Comparison of ENCODE assay signal across 23 mouse cellular contexts in the genomic region with DNA sequence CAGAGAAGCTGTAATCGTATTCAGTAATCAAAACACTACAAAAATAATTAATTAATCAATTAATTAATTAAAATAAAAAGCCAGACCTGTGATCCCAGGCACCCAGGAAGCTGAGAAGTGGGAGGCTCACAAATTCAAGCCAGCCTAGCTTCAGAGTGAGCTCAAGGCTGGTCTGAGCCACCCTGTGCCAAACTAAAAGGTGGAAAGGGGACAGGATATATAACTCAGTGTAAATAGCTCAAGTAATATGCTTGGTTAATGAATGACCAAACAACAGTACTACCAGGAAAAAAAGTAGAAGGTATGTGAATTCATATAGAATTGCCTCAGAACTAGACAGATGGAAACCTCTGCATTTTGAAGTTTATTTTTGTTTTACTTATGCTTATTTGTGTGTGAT.
"Had no signal": no experiment of that assay in that cellular context is flagged by ENCODE, and none has a peak within 500 bp of the region (broad histone marks: within the 10 kb centered on the region; RNA-seq: fewer than 3 reads in every experiment).

No protein-coding gene starts in this region.

- DNase-seq: gastrocnemius, adult 2 months; gastrocnemius, postnatal 10 days; gastrocnemius, postnatal 25 days; heart, adult 18-20 months; heart, postnatal 10 days; heart, postnatal 4 days; kidney, adult 18-20 months; kidney, postnatal 25 days; liver; liver, embryonic 13.5 days had no signal

- H3K27ac ChIP-seq: gastrocnemius, adult 2 months; heart, embryonic 10.5 days; hindbrain, embryonic 10.5 days; hindbrain, embryonic 12.5 days; hindbrain, embryonic 14.5 days; layer of hippocampus, adult 2 months; left cerebral cortex, adult 2 months; limb, embryonic 10.5 days; limb, embryonic 12.5 days; liver, embryonic 13.5 days; liver, embryonic 15.5 days had no signal

- H3K9ac ChIP-seq: heart, embryonic 12.5 days; hindbrain, embryonic 12.5 days; hindbrain, embryonic 14.5 days; limb, embryonic 12.5 days; liver, embryonic 13.5 days; liver, embryonic 15.5 days had no signal

- H3K36me3 ChIP-seq: heart, embryonic 10.5 days; heart, embryonic 12.5 days; hindbrain, embryonic 10.5 days; hindbrain, embryonic 12.5 days; limb, embryonic 10.5 days; limb, embryonic 12.5 days; liver, embryonic 13.5 days; liver, embryonic 15.5 days had no signal

- H3K4me3 ChIP-seq: gastrocnemius, adult 2 months; heart, embryonic 10.5 days; heart, embryonic 12.5 days; hindbrain, embryonic 10.5 days; hindbrain, embryonic 12.5 days; layer of hippocampus, adult 2 months; left cerebral cortex, adult 2 months; limb, embryonic 10.5 days; limb, embryonic 12.5 days; liver, embryonic 13.5 days; liver, embryonic 15.5 days had no signal

- H3K27me3 ChIP-seq: heart, embryonic 12.5 days; hindbrain, embryonic 12.5 days; limb, embryonic 12.5 days; liver, embryonic 13.5 days; liver, embryonic 15.5 days had no signal

- H3K4me2 ChIP-seq: heart, embryonic 12.5 days; hindbrain, embryonic 12.5 days; hindbrain, embryonic 14.5 days; limb, embryonic 12.5 days; liver, embryonic 11.5 days; liver, embryonic 13.5 days; liver, embryonic 15.5 days had no signal

- ATAC-seq: hindbrain, embryonic 16.5 days; inflammation-experienced regulatory T-cells, adult 6 months had no signal

- H3K9me3 ChIP-seq: heart, embryonic 10.5 days; heart, embryonic 12.5 days; hindbrain, embryonic 10.5 days; hindbrain, embryonic 12.5 days; limb, embryonic 10.5 days; limb, embryonic 12.5 days; liver, embryonic 13.5 days; liver, embryonic 15.5 days had no signal

- H3K4me1 ChIP-seq: heart, embryonic 10.5 days; heart, embryonic 12.5 days; hindbrain, embryonic 10.5 days; hindbrain, embryonic 12.5 days; limb, embryonic 12.5 days; liver, embryonic 13.5 days; liver, embryonic 15.5 days had no signal
